Mouse (Mus musculus) kidney, postnatal 10 days (tissue): Measurements from ENCODE around the gene Thap4.
A peak's percentile ranks its signal among the peaks of the same experiment; 100 is the strongest.

Source experiments
- DNase-seq: peaks from one replicate; pipeline ENCODE4 v3.0.0; 2021; ENCODE audit warnings: mixed read lengths

Thap4 gene

GRCm38 (mm10) chr1:93742910-93743309 lies 11.8 kb downstream of the Thap4 start:
- no peak for DNase-seq

GRCm38 (mm10) chr1:93741987-93742386 lies 12.7 kb downstream of the Thap4 start:
- no peak for DNase-seq

GRCm38 (mm10) chr1:93740671-93741070 lies 14.0 kb downstream of the Thap4 start:
- no peak for DNase-seq

- no peak for DNase-seq
These were observed 17.0 kb downstream of the Thap4 start for GRCm38 (mm10) chr1:93737711-93738110.

- DNase-seq = no peak
These were observed 18.8 kb downstream of the Thap4 start for GRCm38 (mm10) chr1:93735859-93736258.

- DNase-seq = no peak
These were observed 22.8 kb downstream of the Thap4 start for GRCm38 (mm10) chr1:93731880-93732281.

GRCm38 (mm10) chr1:93731103-93731502 lies 23.6 kb downstream of the Thap4 start:
- DNase-seq = no peak

GRCm38 (mm10) chr1:93726974-93727373 lies 27.7 kb downstream of the Thap4 start:
- DNase-seq = peak; percentile 76

- no peak for DNase-seq
These were observed 28.5 kb downstream of the Thap4 start for GRCm38 (mm10) chr1:93726116-93726515.

GRCm38 (mm10) chr1:93725665-93726064 lies 29.0 kb downstream of the Thap4 start:
- no peak for DNase-seq

GRCm38 (mm10) chr1:93724623-93725022 lies 30.0 kb downstream of the Thap4 start:
- DNase-seq = no peak

- DNase-seq = no peak
These were observed 33.1 kb downstream of the Thap4 start for GRCm38 (mm10) chr1:93721557-93721956.

- no peak for DNase-seq
These were observed 38.5 kb downstream of the Thap4 start for GRCm38 (mm10) chr1:93716166-93716565.

GRCm38 (mm10) chr1:93705389-93705788 lies 49.3 kb downstream of the Thap4 start:
- DNase-seq = no peak

- DNase-seq = no peak
These were observed 50.3 kb downstream of the Thap4 start for GRCm38 (mm10) chr1:93704341-93704740.

GRCm38 (mm10) chr1:93703472-93704048 lies 51.1 kb downstream of the Thap4 start:
- no peak for DNase-seq

- no peak for DNase-seq
These were observed 52.6 kb downstream of the Thap4 start for GRCm38 (mm10) chr1:93702106-93702505.

- DNase-seq = no peak
These were observed 55.5 kb downstream of the Thap4 start for GRCm38 (mm10) chr1:93699159-93699558.

GRCm38 (mm10) chr1:93697317-93697716 lies 57.3 kb downstream of the Thap4 start:
- DNase-seq = peak; percentile 71

GRCm38 (mm10) chr1:93694966-93695365 lies 59.7 kb downstream of the Thap4 start:
- peak; percentile 88 for DNase-seq

GRCm38 (mm10) chr1:93693943-93694342 lies 60.7 kb downstream of the Thap4 start:
- peak; percentile 27 for DNase-seq

GRCm38 (mm10) chr1:93693502-93693901 lies 61.2 kb downstream of the Thap4 start:
- DNase-seq = no peak

GRCm38 (mm10) chr1:93692773-93693172 lies 61.9 kb downstream of the Thap4 start:
- DNase-seq = no peak

GRCm38 (mm10) chr1:93691786-93692357 lies 62.8 kb downstream of the Thap4 start:
- DNase-seq = no peak

GRCm38 (mm10) chr1:93691106-93691505 lies 63.6 kb downstream of the Thap4 start:
- DNase-seq = no peak
